Mouse (Mus musculus) cerebellum, adult 2 months (tissue): ENCODE data around the gene Pate4. TPM values are rescaled to one million over a fixed set of nuclear protein-coding genes. Genes with fewer than 3 reads are reported as not detected.

ENCODE experiments used
- DNase-seq, 2 experiments: peaks; one replicate each; pipeline ENCODE4 v3.0.0; 2021
- H3K27ac ChIP-seq: fragments of 200-500 bp; 2 replicates; pipeline ENCODE4 v1.5.1; 2012; ENCODE audit warnings: low read length, control low read depth, inconsistent platforms; ENCODE audit not compliant: insufficient read depth
- H3K27me3 ChIP-seq: fragments of 200-500 bp; 2 replicates; pipeline ENCODE4 v1.6.1; 2012; ENCODE audit warnings: inconsistent platforms, mild to moderate bottlenecking, low read length, moderate library complexity; ENCODE audit not compliant: control insufficient read depth, insufficient read depth
- H3K4me1 ChIP-seq: fragments of 200-500 bp; 2 replicates; pipeline ENCODE4 v1.6.1; 2011; ENCODE audit warnings: low read length; ENCODE audit not compliant: control insufficient read depth, insufficient read depth
- H3K4me3 ChIP-seq: fragments of 200-500 bp; replicated peaks from 2 replicates; pipeline ENCODE3; 2011; ENCODE audit warnings: mild to moderate bottlenecking, low read depth, low read length, control low read depth; ENCODE audit not compliant: insufficient read depth
- CTCF ChIP-seq: fragments of 200-500 bp; IDR thresholded peaks from 2 replicates; pipeline ENCODE4 v1.5.1; 2011; ENCODE audit warnings: low read depth, mild to moderate bottlenecking, control low read depth, low read length, moderate library complexity, borderline replicate concordance; ENCODE audit not compliant: insufficient read depth
- POLR2A ChIP-seq: fragments of 200-500 bp; IDR thresholded peaks from 2 replicates; pipeline ENCODE4 v1.6.1; 2011; ENCODE audit warnings: low read length, control low read depth, borderline replicate concordance; ENCODE audit not compliant: insufficient read depth
- WGBS: fragments of 180-500 bp; shearing (Covaris S2); methylation state at CpG from one replicate; pipeline ENCODE4 v1.1.7; 2018; 5-methylcytosine and 5-hydroxymethylcytosine counted together
- polyA plus RNA-seq: library from polyadenylated mRNA; depleted of rRNA; stranded (reverse); fragments of >200 nt; gene quantifications from 2 replicates; pipeline ENCODE4 v1.2.3, GENCODE M21; 2012

Gene Pate4
- polyA plus RNA-seq, 1 experiment: not detected

DNA sequence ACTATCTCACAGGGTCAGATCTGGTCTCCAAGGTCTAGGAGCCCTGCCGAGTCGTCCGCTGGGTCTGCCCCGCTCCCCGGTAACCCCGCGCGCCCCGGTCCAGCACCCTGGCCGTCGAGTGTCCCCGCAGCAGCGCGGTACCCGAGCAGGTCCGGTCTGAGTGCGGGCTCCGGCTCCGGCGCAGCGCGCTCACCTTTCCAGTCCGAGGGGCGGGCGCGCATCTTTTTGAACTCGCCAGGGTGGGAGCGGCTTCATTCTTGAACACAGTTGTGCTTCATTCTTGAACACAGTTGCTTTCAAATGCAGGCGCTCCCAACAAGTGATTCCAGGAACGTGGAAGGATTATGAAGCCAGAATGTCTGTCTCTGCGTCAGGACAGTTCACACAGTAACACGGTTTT, 37.3 kb downstream of the Pate4 start:
- WGBS: 6% methylated on average over 32 of the region's 32 CpGs

DNA sequence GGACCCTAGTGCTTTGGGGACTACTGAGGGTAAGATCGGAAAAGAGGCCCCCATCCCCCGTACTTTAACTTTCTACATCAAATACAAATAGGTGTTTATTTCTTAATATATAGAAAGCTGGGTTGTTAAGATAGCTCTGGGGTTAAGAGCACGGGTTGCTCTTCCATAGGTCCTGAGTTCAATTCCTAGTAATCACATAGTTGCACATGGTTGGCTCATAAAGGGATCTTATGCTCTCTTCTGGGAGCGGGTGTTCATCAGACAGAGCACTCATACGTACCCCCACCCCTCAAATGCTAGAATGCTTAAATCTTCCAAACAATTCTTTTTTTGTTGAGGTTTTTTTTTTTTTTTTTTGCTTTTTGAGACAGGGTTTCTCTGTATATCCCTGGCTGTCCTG, 41.1 kb downstream of the Pate4 start:
- no peaks in the 10 kb centered on the region for H3K4me1 ChIP-seq
- H3K4me3 ChIP-seq: peak overlapping the region; percentile 87
- no peaks in the 10 kb centered on the region for H3K27me3 ChIP-seq
- DNase-seq: no peak
- no peak for TF ChIP-seq CTCF
- TF ChIP-seq POLR2A: no peak
- no peak overlapping the region for H3K27ac ChIP-seq
- 6% methylated on average over 5 of the region's 5 CpGs for WGBS

More for the DNA sequence above, 37.3 kb downstream of the Pate4 start:
- no peaks in the 10 kb centered on the region for H3K4me1 ChIP-seq
- no peaks in the 10 kb centered on the region for H3K27me3 ChIP-seq
- H3K27ac ChIP-seq: no peak overlapping the region
- TF ChIP-seq CTCF (no peak), POLR2A (no peak)
- H3K4me3 ChIP-seq: no peak overlapping the region
- no peak for DNase-seq

DNA sequence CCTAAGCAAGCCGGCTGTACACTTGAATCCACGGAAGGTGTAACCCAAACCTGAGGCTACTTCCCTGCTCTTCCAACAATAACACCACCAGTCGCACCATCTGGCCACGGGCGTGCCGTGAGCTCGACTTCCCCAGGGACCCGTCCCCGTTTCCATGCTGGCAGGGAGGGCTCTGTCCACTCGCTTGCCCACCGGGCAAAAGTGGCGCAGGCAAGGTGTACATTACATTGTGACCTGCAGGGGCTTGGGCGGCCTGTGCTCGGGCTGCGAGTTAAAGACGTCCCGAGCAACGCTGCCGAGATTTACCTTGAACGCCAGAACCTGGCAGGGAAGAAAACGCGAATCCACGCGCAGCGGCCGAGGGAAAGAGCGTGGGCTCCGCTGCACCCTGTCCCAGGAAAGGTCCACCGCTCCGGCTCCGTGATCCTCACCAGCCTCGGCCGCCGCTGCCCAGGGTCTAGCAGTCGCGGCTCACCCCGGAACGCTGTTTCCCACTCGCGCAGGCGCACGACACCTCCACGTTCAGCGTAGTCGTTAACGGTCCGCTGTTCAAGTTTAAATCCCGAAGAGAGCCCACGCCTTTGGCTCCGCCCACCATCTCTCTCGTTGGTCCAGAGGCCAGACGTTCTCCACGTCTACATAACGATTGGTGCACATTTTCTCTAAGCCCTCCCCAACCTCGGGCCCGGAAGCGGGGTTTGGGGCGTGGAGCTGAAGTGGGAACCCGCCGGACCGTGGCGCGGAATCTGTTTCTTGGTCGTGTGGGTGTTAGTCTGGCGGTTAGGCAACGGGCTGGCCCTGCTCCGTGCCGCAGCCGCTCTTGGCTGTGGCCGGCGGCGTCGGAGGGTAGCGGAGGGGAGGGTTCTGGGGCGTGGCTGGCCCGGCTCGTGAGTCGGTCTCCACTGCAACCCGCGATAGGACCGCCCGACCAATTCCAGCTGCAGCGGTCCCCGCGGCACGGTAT, 41.9 kb downstream of the Pate4 start, which contains the start of the genes Pate2 and Hyls1:
TSS of gene Pate2 (plus strand) at position 714 of the 964 bp plus-strand sequence.
TSS of gene Hyls1 (minus strand) at position 828 of the 964 bp plus-strand sequence.
- H3K27me3 ChIP-seq: no peaks in the 10 kb centered on the region
- WGBS: under 1% methylated on average over 86 of the region's 86 CpGs
- peak within 1 kb of the TSS; percentile 87 for H3K4me3 ChIP-seq
- H3K4me1 ChIP-seq: no peaks in the 10 kb centered on the region
- no peak for TF ChIP-seq CTCF
- peak; percentile 85 for TF ChIP-seq POLR2A
- peak; percentile 93 to 95 for DNase-seq
- H3K27ac ChIP-seq: peak within 1 kb of the TSS; percentile 39; the same call in 1 of the 2 replicates

DNA sequence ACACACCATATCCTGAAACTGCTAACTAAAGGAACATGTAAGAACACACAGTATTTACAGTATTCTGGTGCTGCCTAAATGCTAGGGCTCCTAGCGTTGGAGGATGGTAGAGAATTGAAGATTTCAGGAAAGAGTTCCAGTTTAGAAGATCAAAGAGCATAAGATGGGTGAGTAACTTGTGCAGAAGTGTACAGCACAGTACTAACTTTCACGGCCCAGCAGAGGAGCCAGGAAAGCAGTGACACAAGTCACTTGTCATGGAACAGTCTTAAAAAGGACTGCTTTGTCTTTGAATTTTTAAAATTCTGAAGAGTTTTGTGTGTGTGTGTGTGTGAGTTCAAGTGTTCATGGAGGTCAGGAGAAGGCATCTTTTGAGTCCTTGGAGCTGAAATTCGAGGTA, 43.7 kb downstream of the Pate4 start:
- H3K27ac ChIP-seq: no peak overlapping the region
- DNase-seq: no peak
- no peak overlapping the region for H3K4me3 ChIP-seq
- H3K4me1 ChIP-seq: no peaks in the 10 kb centered on the region
- TF ChIP-seq POLR2A: no peak
- TF ChIP-seq CTCF: no peak
- WGBS: 75% methylated on average over 3 of the region's 3 CpGs
- H3K27me3 ChIP-seq: no peaks in the 10 kb centered on the region

DNA sequence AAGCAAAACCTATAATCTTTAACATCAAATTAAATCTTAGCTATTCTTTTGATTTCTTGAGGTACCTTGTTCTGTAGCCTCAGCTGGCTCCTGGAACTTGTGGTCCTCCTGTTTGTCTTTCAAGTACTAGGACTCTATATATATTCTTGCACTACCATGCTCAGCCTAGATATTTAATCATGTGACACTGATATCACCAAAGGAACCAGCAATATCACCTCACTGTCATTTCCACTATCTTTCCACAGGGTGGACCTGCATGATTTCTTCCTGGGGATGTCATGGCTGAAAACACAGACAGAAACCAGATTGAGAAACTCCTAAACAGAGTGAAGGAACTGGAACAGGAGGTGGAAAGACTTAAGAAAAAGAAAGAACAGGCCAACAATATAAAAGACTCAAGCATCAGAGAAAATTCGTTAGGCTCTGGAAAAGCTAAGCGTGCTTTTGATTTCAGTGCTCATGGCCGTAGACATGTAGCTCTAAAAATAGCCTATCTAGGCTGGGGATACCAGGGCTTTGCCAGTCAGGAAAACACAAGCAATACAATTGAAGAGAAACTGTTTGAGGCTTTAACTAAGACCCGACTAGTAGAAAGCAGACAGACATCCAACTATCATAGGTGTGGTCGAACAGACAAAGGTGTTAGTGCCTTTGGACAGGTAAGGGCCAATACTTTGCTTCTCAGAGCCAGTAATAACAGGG, 47.1 kb downstream of the Pate4 start:
- WGBS: 80% methylated on average over 5 of the region's 5 CpGs
- Histone ChIP-seq H3K27me3 (no peaks in the 10 kb centered on the region), H3K4me3 (no peak overlapping the region), H3K4me1 (no peaks in the 10 kb centered on the region), H3K27ac (no peak overlapping the region)
- no peak for DNase-seq
- TF ChIP-seq CTCF (no peak), POLR2A (no peak)

DNA sequence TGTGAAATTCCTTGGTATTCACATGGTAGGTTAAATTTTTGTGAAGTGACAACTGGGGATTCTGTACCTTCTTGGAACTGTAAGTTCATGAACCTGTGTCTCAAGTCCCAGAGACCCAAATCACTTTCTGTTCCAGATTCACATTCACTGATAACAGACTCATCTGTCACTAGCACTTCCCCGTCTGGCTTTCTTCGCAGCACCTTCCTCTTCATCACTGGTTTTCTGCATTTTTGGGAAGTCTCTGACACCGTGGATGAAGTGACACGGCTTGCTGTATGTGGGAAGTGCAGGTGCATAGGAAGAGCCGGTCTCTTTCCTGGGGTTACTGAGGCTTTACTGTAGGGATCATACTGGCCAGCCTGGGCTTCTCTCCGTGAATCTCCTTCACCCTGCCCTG, 50.2 kb downstream of the Pate4 start:
- H3K4me3 ChIP-seq: no peak overlapping the region
- no peak overlapping the region for H3K27ac ChIP-seq
- no peaks in the 10 kb centered on the region for H3K27me3 ChIP-seq
- H3K4me1 ChIP-seq: no peaks in the 10 kb centered on the region
- TF ChIP-seq CTCF: no peak
- TF ChIP-seq POLR2A: no peak
- WGBS: 89% methylated on average over 6 of the region's 6 CpGs
- no peak for DNase-seq

DNA sequence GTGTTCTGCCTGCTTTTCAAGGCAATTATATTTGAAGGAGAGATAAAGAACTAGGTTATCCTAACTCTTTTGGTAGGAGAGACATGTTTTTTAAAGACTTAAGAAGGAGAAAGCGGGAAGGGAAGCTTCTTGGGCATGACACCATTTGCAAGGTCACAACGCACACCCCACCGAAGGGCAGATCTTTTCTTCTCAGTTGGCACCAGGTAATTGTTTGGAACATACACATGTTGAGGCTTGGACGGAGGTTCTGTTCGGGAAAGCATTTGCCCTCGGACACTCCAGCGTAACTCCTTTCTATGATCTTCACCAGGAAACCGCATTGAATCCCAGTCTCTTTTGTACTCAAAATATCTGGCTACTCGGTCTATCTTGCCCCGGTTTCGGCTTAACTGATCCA, 50.7 kb downstream of the Pate4 start:
- no peak for TF ChIP-seq CTCF
- TF ChIP-seq POLR2A: no peak
- Histone ChIP-seq H3K27me3 (no peaks in the 10 kb centered on the region), H3K4me3 (no peak overlapping the region), H3K27ac (no peak overlapping the region), H3K4me1 (no peaks in the 10 kb centered on the region)
- WGBS: 95% methylated on average over 11 of the region's 11 CpGs
- DNase-seq: no peak
